ENCODE assay signal across 10 mouse cellular contexts in genomic region chr6:54485973-54486569, GRCm38 (mm10). TPM values are rescaled to one million over a fixed set of nuclear protein-coding genes. Genes with fewer than 3 reads are reported as not detected.
A peak's percentile ranks its signal among the peaks of the same experiment; 100 is the strongest.
DNase-seq lines count a peak whose midpoint lies in the region; ATAC-seq lines count a peak whose summit lies in the region.
"Had no signal": no experiment of that assay in that cellular context is flagged by ENCODE, and none has a peak within 500 bp of the region (broad histone marks: within the 10 kb centered on the region; RNA-seq: fewer than 3 reads in every experiment).

No protein-coding gene starts in this region.

- WGBS in neural tube, embryonic 12.5 days: 32% methylated on average over 6 of the region's 6 CpGs
- 26% methylated on average over 6 of the region's 6 CpGs for WGBS in limb, embryonic 15.5 days

- peak overlapping the region; percentile 69 for H3K4me2 ChIP-seq in neural tube, embryonic 12.5 days (replicated peaks)
- peak overlapping the region; percentile 48 for H3K4me2 ChIP-seq in limb, embryonic 15.5 days

- H3K27ac ChIP-seq in neural tube, embryonic 12.5 days: no peak overlapping the region
- no peak overlapping the region for H3K27ac ChIP-seq in limb, embryonic 15.5 days

- H3K36me3 ChIP-seq in neural tube, embryonic 12.5 days: no peaks in the 10 kb centered on the region
- no peaks in the 10 kb centered on the region for H3K36me3 ChIP-seq in limb, embryonic 15.5 days

- 0 out of 2 replicates have a peak overlapping the region, but pooled peaks have one; percentile 45 for H3K9ac ChIP-seq in neural tube, embryonic 12.5 days
- H3K9ac ChIP-seq in limb, embryonic 15.5 days: no peak overlapping the region

- ATAC-seq in neural tube, embryonic 12.5 days (ENCODE audit: low FRiP score, low read depth): no peak
- ATAC-seq in limb, embryonic 15.5 days (ENCODE audit: insufficient number of reproducible peaks, low FRiP score, low TSS enrichment, low read depth): 0 out of 2 replicates have a peak, but pooled peaks have one; percentile 10

- peaks cover 10% of the 10 kb centered on the region for H3K4me1 ChIP-seq in neural tube, embryonic 12.5 days
- peaks cover 13% of the 10 kb centered on the region for H3K4me1 ChIP-seq in limb, embryonic 15.5 days

- peak overlapping the region; percentile 26; the same call in 1 of the 2 replicates for H3K4me3 ChIP-seq in neural tube, embryonic 12.5 days
- H3K4me3 ChIP-seq in limb, embryonic 15.5 days: no peak overlapping the region

- peak; percentile 4 for DNase-seq in embryo, embryonic 10 days (ENCODE audit: low spot score)
- DNase-seq in embryo, embryonic 10.5 days (ENCODE audit: low spot score): no peak
- no peak for DNase-seq in neural tube, embryonic 10.5 days (ENCODE audit: extremely low spot score, low spot score)
- DNase-seq in adrenal gland, postnatal 25 days: no peak
- no peak for DNase-seq in adrenal gland, adult 8-10 months
- DNase-seq in adipocyte (ENCODE audit: low spot score): no peak
- DNase-seq: cerebellum, postnatal 36 days; heart, postnatal 14 days had no signal

- H3K9me3 ChIP-seq in neural tube, embryonic 12.5 days: no peaks in the 10 kb centered on the region
- no peaks in the 10 kb centered on the region for H3K9me3 ChIP-seq in limb, embryonic 15.5 days

- peaks cover 2% of the 10 kb centered on the region; the same call in 1 of the 2 replicates for H3K27me3 ChIP-seq in neural tube, embryonic 12.5 days (replicated peaks)
- peaks cover 43% of the 10 kb centered on the region for H3K27me3 ChIP-seq in limb, embryonic 15.5 days

RNA-seq across cellular contexts. Expression of gene Wipf3, which starts 56.7 kb away (rescaled TPM):
- 1.4 and 2.1 TPM in 2 replicates for polyA plus RNA-seq in neural tube, embryonic 12.5 days (2016; fragmentation: Nextera tagmentation; extraction: Ambion mirVana)
- 1.4 and 1.5 TPM in 2 replicates for polyA plus RNA-seq in limb, embryonic 15.5 days (2015; fragmentation: Nextera tagmentation; extraction: Ambion mirVana)
- 1.7 and 2.7 TPM in 2 replicates for total RNA-seq in adrenal gland, postnatal 25 days (2021)
- 1 to 10 TPM; 1.3 to 3.3 (median 2.7) TPM for total RNA-seq in adrenal gland, adult 8-10 months (2022)
